Mouse (Mus musculus) liver, postnatal 0 days (tissue): ENCODE data around the gene Chrna4.

Experiments
- CTCF ChIP-seq: sonication (generic); IDR thresholded peaks from 2 replicates; pipeline ENCODE4 v1.5.1; 2016; ENCODE audit warnings: antibody characterized with exemption, low read depth
- EP300 ChIP-seq: IDR thresholded peaks from 2 replicates; pipeline ENCODE4 v1.6.1; 2016; ENCODE audit warnings: antibody characterized with exemption, low read depth, mild to moderate bottlenecking

- TF ChIP-seq CTCF, result no peak
- no peak for TF ChIP-seq EP300
Observed at GRCm38 (mm10) chr2:181035186-181035585, 8.2 kb downstream of the Chrna4 start.
